Mouse (Mus musculus) embryonic facial prominence, embryonic 14.5 days (tissue): ENCODE results near the gene Ap3m1. TPM values are rescaled to one million over a fixed set of nuclear protein-coding genes. Genes with fewer than 3 reads are reported as not detected.

Experiments used
- ATAC-seq: fragments of 200-750 bp; cut with Nextera tagmentation; 2 replicates; pipeline ENCODE4 v1.8.0; 2017; ENCODE audit warnings: low read depth, moderate number of reproducible peaks, moderate TSS enrichment
- DNase-seq: peaks from one replicate; pipeline ENCODE4 v3.0.0-alpha.2; 2015; ENCODE audit warnings: low spot score
- H3K27ac ChIP-seq: fragments of 300-500 bp; sonication (generic); replicated peaks from 2 replicates; pipeline ENCODE4 v1.5.1; 2014; ENCODE audit warnings: low read depth, mild to moderate bottlenecking, low read length, moderate library complexity
- H3K27me3 ChIP-seq: fragments of 300-500 bp; sonication (generic); replicated peaks from 2 replicates; pipeline ENCODE4 v1.6.1; 2014; ENCODE audit warnings: low read length; ENCODE audit not compliant: control insufficient read depth, insufficient read depth
- H3K36me3 ChIP-seq: fragments of 300-500 bp; sonication (generic); 2 replicates; pipeline ENCODE4 v1.6.1; 2014; ENCODE audit warnings: low read length, mixed read lengths; ENCODE audit not compliant: control insufficient read depth, insufficient read depth
- H3K4me1 ChIP-seq: fragments of 300-500 bp; sonication (generic); 2 replicates; pipeline ENCODE4 v1.6.1; 2014; ENCODE audit warnings: antibody characterized with exemption, low read length; ENCODE audit not compliant: control insufficient read depth, insufficient read depth
- H3K4me2 ChIP-seq: fragments of 300-500 bp; sonication (generic); 2 replicates; pipeline ENCODE4 v1.6.1; 2014; ENCODE audit warnings: low read depth, mild to moderate bottlenecking, low read length, moderate library complexity, mixed read lengths
- H3K4me3 ChIP-seq: fragments of 300-500 bp; sonication (generic); 2 replicates; pipeline ENCODE4 v1.5.1; 2014; ENCODE audit warnings: low read depth, mild to moderate bottlenecking, low read length
- H3K9ac ChIP-seq: fragments of 300-500 bp; sonication (generic); 2 replicates; pipeline ENCODE4 v1.6.1; 2014; ENCODE audit warnings: low read depth, mild to moderate bottlenecking, low read length, moderate library complexity, mixed read lengths
- H3K9me3 ChIP-seq: fragments of 300-500 bp; sonication (generic); 2 replicates; pipeline ENCODE4 v1.6.1; 2016; ENCODE audit warnings: low read length; ENCODE audit not compliant: control insufficient read depth
- WGBS: fragments of 180-500 bp; shearing (Covaris S2); extraction: QIAGEN DNeasy Blood & Tissue Kit; methylation state at CpG from one replicate; pipeline ENCODE4 v1.1.7; 2014; 5-methylcytosine and 5-hydroxymethylcytosine counted together
- polyA plus RNA-seq: library from polyadenylated mRNA; unstranded; fragments of >200 nt; fragmentation: Nextera tagmentation; extraction: Ambion mirVana; gene quantifications from 2 replicates; pipeline ENCODE4 v1.2.1, GENCODE M21; 2014

The Ap3m1 gene
- polyA plus RNA-seq, 1 experiment from 2014 or later, result 86.4 TPM

GRCm38 (mm10) chr14:21020435-21020834 lies 31.9 kb downstream of the Ap3m1 start:
- 95% methylated on average over 8 of the region's 8 CpGs for WGBS
- no peaks in the 10 kb centered on the region for H3K9me3 ChIP-seq
- H3K36me3 ChIP-seq, result peaks cover 68% of the 10 kb centered on the region
- ATAC-seq, result no peak
- H3K4me3 ChIP-seq, result no peak overlapping the region
- H3K9ac ChIP-seq, result no peak overlapping the region
- H3K27ac ChIP-seq, result no peak overlapping the region
- no peaks in the 10 kb centered on the region for H3K27me3 ChIP-seq
- H3K4me2 ChIP-seq, result no peak overlapping the region
- no peaks in the 10 kb centered on the region for H3K4me1 ChIP-seq
- DNase-seq, result no peak

DNA sequence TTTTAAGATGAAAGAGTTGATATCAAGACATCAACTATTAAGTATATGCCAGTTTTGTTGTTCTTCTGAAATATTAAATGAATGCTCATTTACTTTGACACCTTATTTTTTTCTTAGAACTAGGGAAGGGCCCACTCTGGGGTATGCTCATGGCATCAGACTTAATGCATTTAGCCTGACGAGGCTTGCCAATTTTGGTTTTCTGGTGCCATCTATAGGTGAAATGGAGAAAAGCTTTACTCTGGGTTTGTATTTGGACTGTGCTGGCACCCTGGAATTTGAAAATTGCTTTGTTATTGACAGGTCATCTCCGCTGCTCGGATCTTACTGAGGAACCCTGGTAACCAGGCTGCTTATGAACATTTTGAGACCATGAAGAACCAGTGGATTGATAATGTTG lies 33.3 kb downstream of the Ap3m1 start:
- DNase-seq, result peak; percentile 58
- no peaks in the 10 kb centered on the region for H3K9me3 ChIP-seq
- H3K4me1 ChIP-seq, result no peaks in the 10 kb centered on the region
- no peak overlapping the region for H3K27ac ChIP-seq
- H3K4me2 ChIP-seq, result no peak overlapping the region
- 46% methylated on average over 3 of the region's 3 CpGs for WGBS
- H3K27me3 ChIP-seq, result no peaks in the 10 kb centered on the region
- ATAC-seq, result peak; percentile 84
- H3K9ac ChIP-seq, result no peak overlapping the region
- peaks cover 61% of the 10 kb centered on the region for H3K36me3 ChIP-seq
- H3K4me3 ChIP-seq, result no peak overlapping the region

DNA sequence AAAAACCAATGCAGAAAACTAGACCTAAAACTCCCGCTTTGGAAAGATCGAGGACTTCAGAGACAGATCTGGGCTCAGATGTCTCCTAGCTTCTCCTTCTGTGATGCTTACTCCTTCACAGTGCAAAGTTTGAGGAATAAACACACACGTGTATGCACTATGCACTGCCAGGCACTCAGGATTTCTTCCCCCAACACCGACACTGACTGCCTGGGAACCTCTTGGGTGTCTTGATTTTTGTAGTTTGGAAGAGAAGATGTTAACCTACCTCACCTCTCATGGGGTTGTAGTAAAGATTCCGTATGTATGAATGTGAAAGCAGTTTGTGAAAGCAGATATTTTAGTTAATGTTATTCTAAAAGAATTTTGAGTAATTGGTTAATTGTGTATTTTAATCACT lies 34.4 kb downstream of the Ap3m1 start:
- no peak for DNase-seq
- Histone ChIP-seq H3K4me1 (no peaks in the 10 kb centered on the region), H3K9me3 (no peaks in the 10 kb centered on the region), H3K9ac (no peak overlapping the region), H3K36me3 (peaks cover 51% of the 10 kb centered on the region), H3K4me3 (no peak overlapping the region), H3K4me2 (no peak overlapping the region), H3K27ac (no peak overlapping the region), H3K27me3 (no peaks in the 10 kb centered on the region)
- 87% methylated on average over 5 of the region's 5 CpGs for WGBS
- no peak for ATAC-seq

GRCm38 (mm10) chr14:21013800-21014334 lies 38.4 kb downstream of the Ap3m1 start:
- DNase-seq, result no peak
- Histone ChIP-seq H3K4me3 (no peak overlapping the region), H3K27me3 (no peaks in the 10 kb centered on the region), H3K9ac (no peak overlapping the region), H3K36me3 (peaks cover 40% of the 10 kb centered on the region), H3K9me3 (no peaks in the 10 kb centered on the region), H3K4me1 (no peaks in the 10 kb centered on the region), H3K27ac (no peak overlapping the region), H3K4me2 (no peak overlapping the region)
- ATAC-seq, result no peak
- 74% methylated on average over 5 of the region's 5 CpGs for whole genome bisulfite sequencing

DNA sequence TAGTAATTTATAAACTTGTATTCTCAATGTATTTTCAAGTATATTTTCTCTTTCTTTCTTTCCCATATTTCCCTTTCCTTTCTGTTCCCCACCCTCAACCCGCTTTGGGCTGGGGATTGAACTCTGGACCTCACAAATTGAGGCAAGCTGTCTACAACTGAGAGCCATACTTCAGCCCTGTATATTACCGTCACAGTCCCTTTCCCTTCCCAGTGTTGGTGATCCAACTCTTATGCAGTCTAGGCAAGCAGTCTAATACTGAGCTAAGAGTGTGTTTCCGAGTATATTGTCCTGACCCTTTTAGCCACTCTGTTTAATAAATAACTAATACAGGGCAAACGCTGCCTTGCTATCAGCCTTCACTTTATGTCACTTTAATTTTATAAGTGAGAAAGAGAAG lies 52.7 kb downstream of the Ap3m1 start:
- Histone ChIP-seq H3K4me1 (no peaks in the 10 kb centered on the region), H3K27ac (no peak overlapping the region), H3K9ac (no peak overlapping the region), H3K27me3 (no peaks in the 10 kb centered on the region), H3K4me2 (no peak overlapping the region), H3K4me3 (no peak overlapping the region), H3K9me3 (no peaks in the 10 kb centered on the region), H3K36me3 (peaks cover 36% of the 10 kb centered on the region)
- no peak for ATAC-seq
- no peak for DNase-seq
- WGBS, result 77% methylated on average over 4 of the region's 4 CpGs

GRCm38 (mm10) chr14:20997548-20997947 lies 54.8 kb downstream of the Ap3m1 start:
- Histone ChIP-seq H3K27ac (no peak overlapping the region), H3K27me3 (no peaks in the 10 kb centered on the region), H3K9me3 (no peaks in the 10 kb centered on the region), H3K36me3 (peaks cover 18% of the 10 kb centered on the region; the same call in 1 of the 2 replicates), H3K4me2 (no peak overlapping the region), H3K4me1 (no peaks in the 10 kb centered on the region), H3K9ac (no peak overlapping the region), H3K4me3 (no peak overlapping the region)
- DNase-seq (peak; percentile 11), ATAC-seq (no peak)
- 73% methylated on average over 3 of the region's 3 CpGs for WGBS

DNA sequence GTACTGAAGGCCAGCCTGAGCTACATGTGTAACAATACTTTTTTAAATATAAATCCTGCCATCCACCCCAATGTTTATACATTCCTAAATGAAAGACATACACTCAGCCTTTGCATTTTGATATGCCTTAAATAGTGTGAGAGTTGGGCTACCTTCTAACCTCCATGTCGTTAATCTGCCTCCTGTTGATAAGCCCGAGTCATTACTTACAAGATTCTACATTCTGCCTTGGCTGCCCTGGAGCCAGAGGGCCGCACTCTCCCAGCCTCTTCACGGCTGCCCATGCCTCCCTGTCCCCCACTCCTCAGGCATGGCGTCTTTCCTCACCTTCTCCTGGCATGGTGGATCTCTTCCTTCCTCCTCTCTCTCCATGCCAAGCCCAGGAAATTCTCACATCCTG lies 55.9 kb downstream of the Ap3m1 start:
- H3K27me3 ChIP-seq, result no peaks in the 10 kb centered on the region
- no peaks in the 10 kb centered on the region for H3K9me3 ChIP-seq
- ATAC-seq (no peak), DNase-seq (no peak)
- H3K4me1 ChIP-seq, result no peaks in the 10 kb centered on the region
- H3K9ac ChIP-seq, result no peak overlapping the region
- H3K36me3 ChIP-seq, result peaks cover 16% of the 10 kb centered on the region
- no peak overlapping the region for H3K27ac ChIP-seq
- no peak overlapping the region for H3K4me3 ChIP-seq
- no peak overlapping the region for H3K4me2 ChIP-seq
- 65% methylated on average over 5 of the region's 5 CpGs for WGBS

- no peak overlapping the region for H3K4me2 ChIP-seq
- no peak for DNase-seq
- WGBS, result 92% methylated on average over 2 of the region's 2 CpGs
- no peak overlapping the region for H3K4me3 ChIP-seq
- no peak overlapping the region for H3K9ac ChIP-seq
- peaks cover 11% of the 10 kb centered on the region for H3K36me3 ChIP-seq
- no peak for ATAC-seq
- no peaks in the 10 kb centered on the region for H3K9me3 ChIP-seq
- H3K27me3 ChIP-seq, result no peaks in the 10 kb centered on the region
- H3K27ac ChIP-seq, result no peak overlapping the region
- no peaks in the 10 kb centered on the region for H3K4me1 ChIP-seq
These were observed 56.8 kb downstream of the Ap3m1 start for GRCm38 (mm10) chr14:20995497-20995896.

GRCm38 (mm10) chr14:20994475-20994874 lies 57.8 kb downstream of the Ap3m1 start:
- DNase-seq (no peak), ATAC-seq (no peak)
- no peaks in the 10 kb centered on the region for H3K4me1 ChIP-seq
- H3K4me3 ChIP-seq, result no peak overlapping the region
- no peaks in the 10 kb centered on the region for H3K9me3 ChIP-seq
- WGBS, result 69% methylated on average over 3 of the region's 3 CpGs
- no peak overlapping the region for H3K9ac ChIP-seq
- H3K4me2 ChIP-seq, result no peak overlapping the region
- peaks cover 11% of the 10 kb centered on the region for H3K36me3 ChIP-seq
- H3K27me3 ChIP-seq, result no peaks in the 10 kb centered on the region
- no peak overlapping the region for H3K27ac ChIP-seq
